Mouse (Mus musculus) thymus, adult 18-20 months (tissue): ENCODE data around the gene Prn.

Experiments used
- DNase-seq, 2 experiments: peaks; one replicate each; pipeline ENCODE4 v3.0.0; 2022; ENCODE audit warnings: mixed read lengths in 2 of 2

The Prn gene

DNA sequence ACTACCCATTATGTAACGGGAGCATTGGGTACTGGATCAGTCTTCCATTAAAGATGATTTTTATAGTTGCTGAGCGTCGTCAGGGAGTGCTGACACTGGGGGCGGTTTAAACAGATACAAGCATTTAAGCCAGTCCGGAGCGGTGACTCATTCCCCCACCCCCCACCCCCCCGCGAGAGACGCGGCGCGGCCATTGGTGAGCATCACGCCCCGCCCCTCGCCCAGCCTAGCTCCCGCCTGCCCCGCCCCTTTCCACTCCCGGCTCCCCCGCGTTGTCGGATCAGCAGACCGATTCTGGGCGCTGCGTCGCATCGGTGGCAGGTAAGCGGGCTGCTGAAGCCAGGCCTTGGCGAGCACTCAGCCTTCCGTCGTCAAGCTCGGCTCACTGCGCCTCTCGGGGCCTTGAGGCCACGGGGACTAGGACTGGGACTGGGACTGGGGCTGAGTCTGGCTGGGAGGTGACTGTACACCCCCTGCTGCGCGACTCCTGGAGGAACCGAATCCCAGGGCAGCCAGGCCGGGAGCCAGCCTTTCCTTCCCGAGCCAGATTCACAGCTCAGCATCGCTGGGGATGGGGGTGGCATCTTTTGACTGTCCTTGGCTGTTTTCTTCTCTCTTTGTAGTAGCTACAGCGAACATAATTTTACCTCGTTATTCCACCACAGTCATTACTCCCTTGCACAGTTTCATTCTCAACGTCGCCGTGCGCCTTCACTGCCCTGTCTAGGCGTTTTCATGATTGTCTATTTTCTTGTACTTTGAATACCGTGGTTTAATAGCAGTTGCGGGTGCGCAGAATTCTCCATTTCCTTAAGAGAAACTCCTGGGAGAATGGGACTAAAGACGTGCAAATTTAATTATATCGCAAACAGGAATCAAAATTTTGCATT, at the start of gene Prn, which contains the start of gene Prnp:
Prn (plus strand) TSS at position 275 of the 890 bp plus-strand sequence.
Prnp (plus strand) TSS at position 246 of the 890 bp plus-strand sequence.
- peak; percentile 80 to 83 for DNase-seq

DNA sequence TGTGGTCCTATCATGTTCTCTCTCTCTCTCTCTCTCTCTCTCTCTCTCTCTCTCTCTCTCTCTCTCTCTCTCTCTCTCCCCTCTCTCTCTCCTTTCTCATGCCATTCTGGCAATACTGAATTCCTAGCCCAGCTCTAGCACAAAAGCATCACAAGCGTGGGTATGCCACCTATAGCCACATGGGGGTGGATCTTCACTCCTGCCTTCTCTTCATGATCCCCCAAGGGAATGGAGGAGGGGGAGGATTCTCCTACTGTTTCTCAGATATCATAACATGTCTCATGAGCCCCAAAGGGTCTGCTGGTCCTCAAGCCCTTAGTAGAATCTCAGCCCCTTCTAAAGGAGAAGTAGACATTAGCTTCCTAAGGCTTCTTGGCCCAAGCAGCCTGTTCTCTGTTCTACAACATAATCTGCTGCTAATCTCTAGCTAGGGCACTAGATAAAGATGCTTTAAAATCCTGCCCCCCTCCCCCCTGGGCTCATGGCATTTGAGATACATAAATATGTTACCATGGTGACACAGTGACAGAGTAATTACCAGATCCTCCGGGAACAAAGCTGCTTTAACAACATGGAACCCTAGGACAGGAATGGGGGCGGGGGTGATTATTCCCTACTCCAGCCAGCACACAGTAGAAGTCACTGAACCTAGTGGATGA, 47.0 kb upstream of the Prn start:
- DNase-seq = no peak

DNA sequence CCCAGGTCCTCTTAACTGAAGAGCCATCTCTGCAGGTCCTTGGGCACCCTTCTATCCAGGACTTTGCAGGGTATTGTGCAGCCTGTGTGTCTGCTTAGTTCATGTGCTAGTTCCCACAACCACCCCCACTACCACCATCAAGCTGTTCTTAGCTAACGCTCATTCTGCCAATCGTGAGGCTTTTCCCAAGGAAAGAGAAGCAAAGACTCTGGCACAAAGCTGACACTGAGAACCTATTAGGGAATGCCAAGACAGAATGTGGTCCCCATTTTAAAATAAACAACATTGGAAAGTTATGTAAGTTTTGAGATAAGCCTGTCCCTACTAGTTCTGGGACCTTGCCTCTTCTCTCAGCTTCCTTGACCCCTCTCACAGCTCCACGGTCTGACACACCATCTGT, 46.3 kb upstream of the Prn start:
- DNase-seq = no peak

DNA sequence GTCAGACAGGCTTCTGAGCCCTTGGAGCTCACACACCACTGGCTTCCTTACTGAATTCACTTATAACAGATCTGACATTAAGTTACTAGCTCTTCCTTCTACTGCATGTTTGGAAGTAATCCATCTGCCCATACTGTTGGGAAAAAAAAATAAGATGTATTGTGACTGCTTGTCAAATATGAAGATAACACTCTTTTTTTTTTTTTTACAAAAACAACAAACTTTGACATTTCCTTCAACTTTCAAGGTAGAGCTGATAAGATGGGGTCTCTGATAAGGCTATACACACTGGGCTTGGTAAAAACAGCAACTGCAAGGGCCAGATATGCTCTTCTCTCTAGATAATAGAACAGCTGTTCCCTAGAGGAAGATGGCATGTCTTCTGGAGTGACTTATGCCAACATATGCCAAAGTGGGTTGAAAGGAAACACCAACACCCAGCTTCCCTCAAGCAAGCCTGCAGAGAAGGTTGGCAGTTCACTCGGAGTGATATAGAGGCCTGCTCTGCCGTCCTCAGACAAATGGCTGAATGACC, 45.4 kb upstream of the Prn start:
- DNase-seq = no peak

DNA sequence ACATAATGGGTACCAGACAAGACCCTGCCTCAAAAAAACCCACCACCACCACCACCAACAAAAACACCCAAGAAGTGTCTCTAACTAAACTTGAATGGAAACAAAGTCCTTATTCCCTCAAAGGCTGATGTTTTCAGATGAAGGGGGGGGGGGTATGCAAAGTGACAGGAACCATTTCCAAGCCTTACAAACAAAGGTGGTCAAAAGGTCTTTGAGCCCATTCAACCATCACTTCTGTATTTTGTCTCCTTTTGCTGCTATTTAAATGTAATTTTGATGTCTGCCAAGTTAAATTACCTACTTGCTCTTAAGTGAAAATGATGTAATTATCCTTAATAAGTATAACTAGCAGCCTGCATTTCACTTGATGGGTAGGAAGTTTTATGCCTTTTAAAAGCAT, 43.1 kb upstream of the Prn start:
- no peak for DNase-seq

DNA sequence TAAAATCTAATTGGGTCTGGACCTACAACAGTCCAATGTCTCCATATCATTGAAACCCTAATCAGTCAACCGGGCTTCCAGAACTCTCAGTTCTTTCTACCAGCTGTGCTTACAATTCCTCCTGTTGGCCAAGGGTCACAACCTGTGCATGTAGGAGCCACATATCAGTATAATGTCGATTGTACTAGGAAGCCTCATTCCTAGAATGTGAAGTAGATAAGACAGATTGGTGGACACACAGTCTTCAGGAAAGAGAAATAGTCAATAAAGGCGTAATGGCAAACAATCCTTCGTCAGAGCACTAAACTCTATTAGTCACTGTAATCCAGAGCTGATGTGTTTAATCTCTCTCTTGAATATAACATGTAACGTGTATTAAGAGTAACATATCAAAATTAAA, 40.8 kb upstream of the Prn start:
- DNase-seq = no peak

DNA sequence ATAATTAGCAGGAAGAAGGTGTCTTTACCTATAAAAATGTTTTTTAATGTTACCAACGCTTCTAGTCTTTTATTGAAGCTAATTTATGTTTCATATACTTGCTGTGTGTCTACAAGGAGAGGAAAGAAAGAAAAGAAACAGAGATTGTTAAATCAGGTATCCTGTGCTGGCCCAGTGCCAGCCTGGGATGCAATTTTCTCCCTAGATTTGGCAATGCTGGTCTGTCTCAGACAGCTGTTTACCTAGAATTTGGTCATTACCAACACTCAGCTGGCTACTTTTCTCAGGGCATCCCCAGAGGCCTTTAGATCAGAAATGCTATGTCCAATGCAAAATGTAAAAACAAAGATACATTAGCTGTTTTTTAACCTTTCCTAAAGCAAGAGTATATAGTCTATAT, 36.4 kb upstream of the Prn start:
- no peak for DNase-seq

DNA sequence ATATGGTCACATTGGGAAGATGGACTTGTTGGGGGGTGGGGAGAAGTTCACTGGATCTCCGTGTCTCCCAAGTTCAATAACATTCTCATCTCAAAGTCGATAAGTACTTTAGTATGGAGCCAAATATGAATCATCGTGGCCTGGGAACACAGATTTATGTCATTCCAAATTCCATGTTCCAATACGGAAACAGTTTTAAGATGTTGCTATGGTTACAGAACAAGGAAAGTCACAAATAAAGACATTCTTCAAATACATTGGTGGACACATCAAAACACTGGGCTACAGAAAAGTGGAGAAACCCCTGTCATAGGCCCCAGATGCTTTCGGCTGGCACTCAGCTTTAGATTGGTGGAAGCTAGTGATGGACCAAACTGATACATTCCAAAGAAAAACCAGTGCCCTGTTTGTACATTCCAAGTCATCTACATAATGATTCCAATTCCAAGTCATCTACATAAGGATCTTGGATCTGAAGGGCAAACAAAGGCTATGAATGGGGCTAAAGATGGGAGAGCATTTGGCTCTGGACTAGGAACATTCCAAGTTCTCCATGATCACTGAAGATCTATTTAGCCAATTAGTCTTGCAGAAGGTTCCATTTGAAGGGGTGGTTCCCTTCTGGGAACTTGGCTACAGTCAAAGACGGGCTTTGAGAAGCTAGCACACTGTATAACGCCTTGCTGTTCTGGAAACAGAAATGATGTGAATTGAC, 33.0 kb upstream of the Prn start:
- DNase-seq = no peak

DNA sequence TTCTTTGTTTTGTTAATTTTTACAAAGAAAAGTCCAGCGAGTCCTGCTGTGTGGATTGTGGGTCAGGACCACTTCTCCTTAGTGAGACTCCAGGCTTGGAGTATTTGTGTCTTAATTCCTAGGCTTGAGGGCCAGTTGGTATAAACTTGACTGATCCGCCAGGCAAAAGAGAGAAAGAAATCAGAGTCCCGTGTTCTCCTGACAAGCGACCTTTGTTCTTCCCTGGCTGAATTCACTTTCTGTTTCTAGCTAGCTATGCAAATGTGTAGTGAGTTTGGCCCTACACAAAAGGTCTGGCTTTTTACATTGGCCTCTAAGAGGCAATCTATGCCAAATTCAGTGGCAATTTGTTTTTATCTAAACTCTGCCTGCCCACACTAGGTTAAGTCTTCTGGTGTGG, 28.0 kb upstream of the Prn start:
- no peak for DNase-seq

DNA sequence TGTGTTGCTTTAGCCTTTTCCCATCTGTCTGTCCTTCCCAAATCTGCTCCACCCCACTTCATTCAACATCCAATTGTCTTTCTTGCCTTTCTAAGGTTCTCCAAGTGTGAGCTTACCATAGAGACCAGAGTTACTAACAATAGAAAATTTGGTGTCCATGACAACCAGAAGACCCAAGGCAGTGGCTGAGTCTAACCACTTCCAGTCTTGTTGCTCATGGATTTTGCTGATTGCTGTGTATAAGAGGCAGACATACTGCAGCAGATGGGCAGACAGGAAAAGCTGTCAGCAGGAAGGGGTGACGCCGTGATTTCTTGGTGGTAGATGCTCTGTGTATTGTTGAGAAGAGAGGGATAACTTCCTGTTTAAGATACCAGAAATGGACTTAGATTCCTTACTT, 26.6 kb upstream of the Prn start:
- DNase-seq = no peak

DNA sequence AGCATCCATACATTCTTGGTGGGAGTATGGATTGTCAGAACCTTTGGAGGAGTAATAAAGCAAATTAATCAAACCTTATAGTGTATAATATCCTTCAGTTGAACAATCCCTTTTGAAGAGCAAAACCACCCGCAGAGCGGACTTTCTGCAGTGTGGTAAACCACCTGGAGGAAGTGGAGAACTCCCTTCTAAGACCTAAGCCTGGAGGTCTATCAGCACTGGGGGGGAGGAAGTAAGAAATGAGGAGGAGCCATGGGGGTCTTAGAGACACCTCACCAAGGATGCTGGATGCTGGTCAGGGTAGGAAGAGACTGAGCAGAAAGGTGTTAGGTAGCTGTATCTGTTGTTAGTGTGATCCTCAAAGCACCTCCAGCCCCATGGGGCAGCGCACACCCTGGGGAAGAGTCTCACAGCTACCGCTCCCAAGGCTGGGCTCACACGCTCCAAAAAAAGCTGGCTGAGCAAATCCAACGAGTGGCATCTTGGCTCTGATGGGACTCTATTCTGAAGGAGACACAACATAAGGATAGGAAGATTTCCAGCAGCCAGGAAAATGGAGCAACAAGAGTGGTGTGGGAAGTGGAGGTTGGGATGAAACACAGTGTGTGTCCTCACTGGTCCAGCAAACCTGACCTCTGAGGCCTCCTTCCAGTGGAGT, 23.1 kb upstream of the Prn start:
- DNase-seq = peak; percentile 7 to 30

DNA sequence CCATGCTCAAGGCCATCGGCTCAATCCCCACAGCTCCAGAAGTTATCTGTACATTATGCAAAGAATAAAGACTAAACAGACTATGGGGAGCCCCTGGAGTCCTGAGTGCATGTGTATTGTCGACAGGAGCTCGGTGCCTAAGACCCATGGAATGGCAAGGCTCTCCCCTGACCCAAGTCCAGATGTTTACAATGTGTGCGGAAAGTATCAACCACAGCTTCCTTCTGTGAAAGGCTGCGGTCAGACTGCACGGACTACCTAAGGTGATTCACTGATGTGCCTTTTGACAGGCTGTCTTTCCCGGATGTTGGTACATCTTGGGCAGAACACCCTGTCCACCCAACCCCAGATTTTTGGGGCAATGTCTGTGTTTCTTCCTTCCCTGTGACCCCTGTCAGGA, 21.5 kb upstream of the Prn start:
- no peak for DNase-seq

DNA sequence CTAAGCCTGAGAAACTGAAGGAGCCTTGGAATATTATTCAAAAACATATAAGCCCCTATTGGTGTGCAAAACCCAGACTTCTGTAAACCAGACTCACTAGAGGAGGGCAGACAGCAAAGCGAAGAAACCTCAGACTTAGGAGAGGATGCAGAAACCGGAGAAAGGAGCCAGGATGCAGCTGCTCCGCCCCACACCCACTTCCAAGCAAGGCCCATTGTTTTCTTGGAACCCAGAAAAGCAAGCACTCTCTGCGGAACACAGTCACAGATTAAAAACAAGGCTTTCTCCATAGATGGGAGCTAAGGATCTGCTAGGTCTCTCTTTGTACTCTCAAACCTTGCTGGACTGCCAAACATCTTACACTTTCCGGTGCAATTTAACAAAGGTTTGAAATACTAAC, 17.2 kb upstream of the Prn start:
- no peak for DNase-seq

DNA sequence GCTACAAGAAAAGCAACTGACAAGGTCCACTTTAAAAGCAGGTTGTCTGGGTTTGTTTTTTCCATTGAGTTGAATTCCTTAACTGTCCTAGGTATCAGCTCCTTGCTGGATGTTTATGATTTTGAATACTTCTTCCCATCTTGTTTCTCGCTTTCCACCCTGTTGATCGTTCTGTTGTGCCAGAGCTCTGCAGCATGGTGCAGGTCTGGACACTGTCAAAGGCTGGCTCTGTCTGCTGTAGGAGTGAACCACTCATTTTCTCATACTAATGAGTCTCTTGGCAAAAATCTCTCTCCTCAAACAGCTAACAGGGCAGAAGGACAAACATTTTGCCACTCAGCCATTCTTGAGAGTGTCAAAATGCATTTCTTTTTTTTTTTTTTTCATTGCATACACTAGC, 14.7 kb upstream of the Prn start:
- no peak for DNase-seq

DNA sequence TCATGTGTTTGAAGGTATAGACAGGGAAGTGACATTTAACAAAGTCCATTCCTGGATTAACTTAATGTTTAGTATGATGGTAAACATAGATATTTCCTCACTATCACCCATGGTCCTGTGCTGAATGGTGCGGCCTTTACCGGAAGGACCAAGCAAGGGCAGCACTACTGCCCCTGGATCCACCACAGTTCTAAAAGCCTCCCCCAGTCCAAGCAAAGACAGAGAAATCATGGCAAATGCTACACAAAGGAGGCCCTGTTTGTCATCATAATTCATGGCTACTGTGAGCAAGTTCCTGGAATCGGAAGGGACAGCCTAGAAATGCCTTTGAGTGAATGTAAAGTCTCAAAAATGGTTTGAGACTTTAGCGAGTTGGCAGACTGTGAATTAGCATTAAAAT, 13.7 kb upstream of the Prn start:
- no peak for DNase-seq

DNA sequence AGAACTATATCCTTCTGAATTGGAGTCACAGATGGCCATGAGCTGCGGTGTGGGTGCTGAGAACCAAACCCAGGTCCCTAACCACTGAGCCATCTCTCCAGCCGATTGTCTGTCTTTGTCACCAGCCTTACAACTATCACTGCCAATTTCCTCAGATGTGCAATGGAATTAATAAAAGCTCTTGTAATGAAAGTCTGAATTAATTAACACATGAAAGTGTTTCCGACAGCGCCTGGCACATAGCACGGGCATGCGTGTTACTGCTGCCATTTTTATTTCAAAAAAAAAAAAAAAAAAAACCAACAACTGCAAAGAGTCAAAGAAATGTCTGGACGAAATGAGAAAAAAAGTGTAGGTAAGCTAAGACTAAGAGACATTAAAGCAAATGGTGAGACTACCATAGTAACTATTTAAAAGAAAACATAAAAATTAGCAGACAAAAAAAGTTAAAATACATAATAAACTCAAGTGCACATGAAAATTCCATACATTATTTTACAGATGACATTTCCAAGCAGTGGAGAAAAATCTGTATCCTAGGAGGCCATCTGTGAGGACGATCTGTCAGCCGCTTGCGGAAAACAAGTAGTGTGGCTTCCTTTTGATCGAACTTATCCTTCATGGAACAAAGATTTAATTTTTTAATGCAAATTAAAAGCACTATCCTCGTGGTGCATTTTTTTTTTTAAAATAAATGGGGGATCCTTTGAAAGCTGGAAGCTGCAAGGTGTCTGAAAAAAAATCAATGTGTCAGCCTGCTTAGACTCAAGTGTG, 12.2 kb upstream of the Prn start:
- no peak for DNase-seq

DNA sequence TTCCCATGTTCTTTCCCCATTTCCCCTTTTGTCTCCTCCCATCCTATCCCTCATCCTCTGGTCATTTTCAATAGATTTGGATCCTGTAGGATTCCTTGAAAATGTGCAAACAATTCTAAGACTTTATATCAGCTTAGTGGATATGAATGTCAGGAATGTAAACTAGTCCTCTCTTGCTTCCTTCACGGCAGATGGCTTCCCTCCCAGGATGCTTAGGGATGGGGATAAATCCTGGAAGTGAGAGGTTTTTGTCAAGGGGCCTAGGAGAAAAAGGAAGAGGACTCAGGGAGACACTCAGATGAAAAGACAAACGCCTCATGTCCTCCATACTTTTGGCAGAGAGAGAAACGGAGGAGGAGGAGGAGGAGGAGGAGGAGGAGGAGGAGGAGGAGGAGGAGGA, 7.3 kb upstream of the Prn start:
- DNase-seq = no peak

DNA sequence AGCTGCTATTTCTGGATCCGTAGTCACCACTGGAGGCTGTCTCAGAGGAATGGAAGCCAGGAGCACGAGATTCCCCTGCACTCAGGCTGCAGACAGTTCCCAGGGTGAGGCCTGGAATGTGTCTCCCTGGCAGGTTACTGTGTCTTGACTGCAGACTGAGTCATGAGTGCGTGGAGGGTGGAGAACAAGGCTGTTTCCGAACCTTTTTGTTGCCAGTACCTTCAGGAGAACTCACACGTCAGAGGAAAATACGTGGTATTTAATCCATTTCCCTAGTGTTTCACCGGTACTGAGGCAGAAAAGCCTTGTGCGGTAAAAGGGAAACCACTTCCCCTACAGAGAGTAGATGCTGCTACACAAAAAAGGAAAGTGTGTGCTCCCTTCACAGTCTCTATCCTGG, 6.9 kb upstream of the Prn start:
- DNase-seq = no peak

DNA sequence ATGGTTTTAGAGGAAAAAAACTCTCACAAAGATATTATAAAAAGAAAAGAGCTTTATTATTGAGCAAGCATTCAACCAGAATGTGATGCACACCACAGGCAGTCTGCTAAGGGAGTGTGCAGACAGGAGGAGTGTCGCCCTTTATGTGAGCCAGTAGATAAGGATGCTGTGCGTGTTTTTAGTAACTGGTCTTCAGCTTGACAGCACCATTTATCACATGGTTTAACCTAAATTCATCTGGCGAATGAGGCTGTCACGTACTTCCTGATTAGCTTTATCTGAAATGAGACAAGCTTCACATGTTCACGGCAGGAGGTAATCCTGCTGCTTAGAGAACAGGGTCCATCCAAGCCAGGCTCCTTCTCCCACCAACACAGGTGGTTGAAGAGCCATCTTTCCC, 4.7 kb upstream of the Prn start:
- no peak for DNase-seq

DNA sequence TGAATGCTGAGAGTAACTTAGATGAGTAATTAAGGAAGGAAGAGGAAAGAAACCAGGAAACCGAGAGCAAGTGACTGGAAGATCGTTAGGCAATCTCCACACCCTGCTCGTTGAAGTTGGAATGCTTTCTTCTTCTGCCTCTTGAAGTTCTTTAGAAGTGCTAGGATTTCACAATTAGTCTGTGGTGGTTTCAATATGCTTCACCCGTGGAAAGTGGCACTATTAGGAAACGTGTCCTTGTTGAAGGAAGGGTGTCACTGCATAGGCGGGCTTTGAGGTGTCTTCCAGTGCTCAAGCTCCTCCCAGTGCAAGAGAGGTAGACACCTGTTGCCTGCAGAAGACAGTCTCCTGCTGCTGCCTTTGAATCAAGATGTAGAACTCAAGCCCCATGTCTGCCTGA, 4.0 kb upstream of the Prn start:
- DNase-seq = no peak

DNA sequence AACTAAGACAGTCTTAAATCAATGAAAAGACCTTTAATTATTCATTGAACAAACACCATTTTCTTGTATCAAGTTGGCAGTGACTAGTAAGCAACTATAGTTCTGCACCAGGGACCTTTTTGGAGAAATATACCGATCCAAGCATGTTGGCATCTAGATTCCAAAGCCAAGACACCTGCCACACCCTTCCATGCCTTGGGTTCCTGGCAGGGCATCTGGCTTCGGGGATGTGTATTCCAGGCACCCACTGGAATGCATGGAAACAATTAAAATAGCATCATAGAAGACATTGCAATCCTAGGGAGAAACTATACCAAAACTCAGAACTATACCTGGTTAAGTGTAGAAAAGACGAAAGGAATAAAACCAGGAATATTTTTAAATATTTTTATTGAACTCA, 3.5 kb upstream of the Prn start:
- DNase-seq = no peak

DNA sequence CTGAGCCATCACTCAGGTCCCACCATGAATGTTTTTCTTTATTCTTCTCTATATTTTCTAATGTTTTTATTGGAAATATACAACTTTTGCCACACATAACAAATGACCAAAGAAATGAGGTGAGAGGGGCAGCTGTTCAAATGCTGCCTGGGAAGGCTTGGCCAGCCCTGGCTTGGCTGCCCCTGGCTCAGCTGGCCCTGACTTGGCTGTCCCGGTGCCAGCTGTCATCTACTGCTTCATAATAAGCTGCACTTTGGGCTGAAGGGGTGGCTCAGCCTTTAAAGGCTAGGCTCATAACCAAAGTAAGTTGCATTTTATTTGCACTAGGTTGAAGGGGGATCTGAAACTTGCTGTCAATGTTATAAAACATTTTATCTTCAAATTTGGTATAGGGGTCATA, 2.9 kb upstream of the Prn start:
- DNase-seq = no peak
